Mouse (Mus musculus): ENCODE data around the gene Wfdc18.

The Wfdc18 gene

GRCm38 (mm10) chr11:83742731-83743355 lies 34.0 kb downstream of the Wfdc18 start:
- intact Hi-C loops (cut with DNase I), result no loop called here

DNA sequence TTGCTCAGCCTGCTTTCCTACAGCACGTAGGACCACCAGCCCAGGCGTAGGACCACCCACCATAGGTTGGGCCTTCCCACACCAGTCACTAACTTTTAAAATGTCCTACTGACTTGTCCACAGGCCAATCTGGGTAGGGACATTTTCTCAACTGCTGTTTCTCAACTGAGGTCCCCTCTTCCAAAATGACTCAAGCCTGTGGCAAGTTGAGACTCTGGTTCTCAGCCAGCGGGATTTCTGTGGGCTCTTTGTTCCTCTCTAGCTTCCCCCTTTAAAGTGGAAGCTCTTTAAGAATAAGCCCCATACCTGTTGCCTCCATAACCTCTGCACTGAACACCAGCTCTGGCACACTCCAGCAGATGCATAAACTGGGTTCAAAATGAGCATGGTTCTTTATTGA lies 34.7 kb downstream of the Wfdc18 start:
- intact Hi-C loops (cut with DNase I), result no loop called here

GRCm38 (mm10) chr11:83746152-83746551 lies 37.3 kb downstream of the Wfdc18 start:
- intact Hi-C loops (cut with DNase I), result no loop called here

DNA sequence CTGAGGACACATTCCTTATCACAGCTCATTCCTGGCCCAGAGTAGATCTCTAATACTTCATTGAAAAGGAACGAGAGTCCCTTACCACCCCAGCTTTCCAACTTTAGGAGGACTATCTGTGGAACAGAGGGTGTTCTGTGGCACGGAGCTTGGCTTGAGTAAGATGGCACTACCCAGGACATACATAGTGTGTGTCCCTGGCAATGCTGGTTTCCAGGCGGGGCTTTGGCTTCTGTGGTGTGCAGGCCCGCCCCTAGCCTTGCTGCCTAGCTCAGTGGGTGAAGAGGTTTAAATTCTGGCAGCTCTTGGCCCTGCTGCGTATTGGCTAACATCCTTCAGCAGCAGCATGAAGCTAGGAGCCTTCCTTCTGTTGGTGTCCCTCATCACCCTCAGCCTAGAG lies 37.9 kb downstream of the Wfdc18 start, which contains the start of gene Wfdc21:
Gene Wfdc21, plus strand, starts transcription at position 260 of the 400 bp plus-strand sequence.
- intact Hi-C loops (cut with DNase I), result no loop called here

DNA sequence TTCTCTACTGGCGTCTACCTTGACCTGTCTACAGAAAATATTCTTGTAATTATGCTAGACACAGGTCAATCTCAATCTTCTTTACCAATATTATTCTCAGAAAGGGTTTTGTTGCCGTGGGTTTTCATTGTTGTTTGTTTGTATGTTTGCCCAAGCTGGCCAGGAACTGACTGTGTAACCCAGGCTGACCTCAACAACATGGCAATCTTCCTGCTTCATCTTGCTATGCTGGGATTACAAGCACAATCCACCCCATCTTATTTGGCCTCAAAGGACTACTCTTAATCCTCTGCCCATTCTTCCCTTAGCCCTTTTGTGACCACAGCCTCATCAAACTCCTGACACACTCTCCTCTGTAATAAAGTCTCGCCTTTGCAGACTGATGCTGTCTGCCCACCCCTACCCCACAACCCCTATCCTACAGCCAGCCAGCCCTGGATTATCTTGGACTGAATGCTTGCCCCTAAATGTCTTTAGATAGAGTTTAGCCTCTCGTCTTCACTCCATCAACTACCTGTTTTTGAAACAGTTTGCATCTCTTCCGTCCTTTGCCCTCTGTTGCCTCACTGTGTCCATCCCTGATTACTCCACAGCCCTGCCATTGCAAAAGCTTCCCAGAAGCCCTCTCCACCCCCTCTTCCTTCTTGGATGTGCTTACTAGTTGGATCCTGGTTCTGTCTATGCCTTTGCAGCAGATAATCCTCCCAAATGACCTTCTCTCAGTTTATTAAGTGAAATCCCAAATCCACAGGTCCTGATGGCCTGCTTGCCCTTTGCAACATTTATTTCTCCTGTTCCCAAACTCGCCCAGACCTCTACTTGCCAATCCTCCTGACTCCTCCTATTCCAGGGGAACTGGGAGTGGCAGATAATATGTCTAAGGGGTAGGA lies 38.8 kb downstream of the Wfdc18 start:
- intact Hi-C loops (cut with DNase I), result no loop called here

DNA sequence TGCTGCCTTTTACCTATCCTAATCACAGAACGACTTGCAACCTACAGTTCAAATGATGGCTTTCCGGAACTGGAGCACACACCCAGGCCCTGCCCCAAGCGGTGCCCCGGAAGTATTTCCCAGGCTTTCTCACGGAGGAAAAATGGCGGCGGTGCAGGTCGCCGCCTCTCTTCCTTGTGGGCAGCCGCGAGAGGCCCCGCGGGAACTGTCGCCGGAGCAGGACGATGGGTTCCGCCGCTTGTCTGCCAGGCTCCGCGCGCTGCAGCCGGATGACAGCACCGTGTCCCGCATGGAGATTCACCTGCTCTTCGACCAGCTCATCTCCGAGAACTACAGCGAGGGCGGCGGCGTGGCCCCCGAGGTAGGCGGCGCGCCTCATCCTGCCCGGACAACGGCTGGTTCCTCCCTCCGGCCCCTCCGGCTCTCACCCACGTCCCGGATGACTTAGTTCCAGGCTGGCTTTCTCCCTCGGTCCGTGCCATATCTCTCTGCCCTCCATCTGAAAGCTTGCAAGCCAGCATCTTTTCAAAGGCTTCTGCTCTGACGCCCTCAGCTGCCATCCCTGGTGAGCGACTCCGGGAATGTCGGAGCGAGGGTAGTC lies 44.9 kb downstream of the Wfdc18 start, which contains the start of gene Heatr6:
Gene Heatr6, plus strand, starts transcription at position 116 of the 601 bp plus-strand sequence.
- intact Hi-C loops (cut with DNase I), result no loop called here

- intact Hi-C loops (cut with DNase I), result no loop called here
Measured at GRCm38 (mm10) chr11:83754227-83754626, 45.4 kb downstream of the Wfdc18 start.

Data from adrenal gland (tissue).